Mouse (Mus musculus) adrenal gland, adult 18-20 months (tissue): ENCODE results near the gene Alpk3. TPM values are rescaled to one million over a fixed set of nuclear protein-coding genes. Genes with fewer than 3 reads are reported as not detected.

ENCODE experiments used
- total RNA-seq, 2 experiments: library from RNA; stranded (reverse); gene quantifications; 1 replicate in 1 of 2; 2 replicates in 1 of 2; pipeline ENCODE4 v1.2.3; 2021

Alpk3 gene
- total RNA-seq, 2 experiments from 2014 or later: 0.17 to 0.48 TPM

Other genes with a start within 250 kb of the Alpk3 start
- gene Iqgap1, start 231.6 kb upstream of the Alpk3 start, total RNA-seq: 10 to 100 TPM; 73.6 to 79.1 TPM
- gene Zscan2, start 196.7 kb upstream of the Alpk3 start, total RNA-seq: 1 to 10 TPM; 4.7 to 5.3 TPM
- 10 to 100 TPM; 12.6 to 15.6 TPM for gene Wdr73, start 156.3 kb upstream of the Alpk3 start, total RNA-seq
- gene Nmb, start 152.5 kb upstream of the Alpk3 start, total RNA-seq: 1 to 10 TPM; 2.6 to 3.3 TPM
- 10 to 100 TPM; 91.6 to 94.5 TPM for gene Sec11a, start 109.8 kb upstream of the Alpk3 start, total RNA-seq
- 10 to 100 TPM; 25.4 to 35.8 TPM for gene Zfp592, start 63.9 kb upstream of the Alpk3 start, total RNA-seq
- under 1 TPM in 1 of 2 experiments, not detected in 1; 0.10 TPM for gene Slc28a1, start 57.2 kb downstream of the Alpk3 start, total RNA-seq
- 10 to 100 TPM; 30.2 to 40.6 TPM for gene Pde8a, start 156.0 kb downstream of the Alpk3 start, total RNA-seq